Mouse (Mus musculus) spleen, adult 2 months (tissue): Measurements from ENCODE around the gene Grik2.

ENCODE experiments used
- CTCF ChIP-seq: fragments of 200-500 bp; IDR thresholded peaks from 2 replicates; pipeline ENCODE4 v1.5.1; 2011; ENCODE audit warnings: mild to moderate bottlenecking, inconsistent platforms; ENCODE audit not compliant: insufficient read depth, insufficient read length, insufficient replicate concordance; ENCODE audit errors: extremely low read depth
- POLR2A ChIP-seq: fragments of 200-500 bp; IDR thresholded peaks from 2 replicates; pipeline ENCODE4 v1.6.1; 2011; ENCODE audit warnings: low read depth, low read length, inconsistent platforms

DNA sequence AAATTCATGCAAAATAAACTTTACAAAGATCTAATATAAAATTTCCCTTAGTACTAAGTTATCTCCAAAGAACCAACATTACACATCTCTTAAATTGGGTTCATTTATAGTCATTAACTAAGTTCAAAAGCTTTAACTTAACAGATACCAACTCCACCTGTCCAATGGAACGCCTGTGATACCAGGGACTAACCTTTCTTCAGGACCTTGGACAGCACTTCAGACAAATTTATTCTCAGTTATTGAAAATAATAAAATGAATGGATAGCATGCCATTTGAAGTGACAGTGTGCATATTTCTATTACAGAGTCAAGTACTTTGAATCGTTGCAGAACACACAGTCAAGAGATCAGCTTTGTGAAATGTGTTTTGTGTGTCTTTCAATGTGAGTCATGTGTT, 3.1 kb downstream of the Grik2 start:
- no peak for TF ChIP-seq CTCF
- TF ChIP-seq POLR2A: no peak
